20 mouse cellular contexts compared by ENCODE assay signal in the genomic region with DNA sequence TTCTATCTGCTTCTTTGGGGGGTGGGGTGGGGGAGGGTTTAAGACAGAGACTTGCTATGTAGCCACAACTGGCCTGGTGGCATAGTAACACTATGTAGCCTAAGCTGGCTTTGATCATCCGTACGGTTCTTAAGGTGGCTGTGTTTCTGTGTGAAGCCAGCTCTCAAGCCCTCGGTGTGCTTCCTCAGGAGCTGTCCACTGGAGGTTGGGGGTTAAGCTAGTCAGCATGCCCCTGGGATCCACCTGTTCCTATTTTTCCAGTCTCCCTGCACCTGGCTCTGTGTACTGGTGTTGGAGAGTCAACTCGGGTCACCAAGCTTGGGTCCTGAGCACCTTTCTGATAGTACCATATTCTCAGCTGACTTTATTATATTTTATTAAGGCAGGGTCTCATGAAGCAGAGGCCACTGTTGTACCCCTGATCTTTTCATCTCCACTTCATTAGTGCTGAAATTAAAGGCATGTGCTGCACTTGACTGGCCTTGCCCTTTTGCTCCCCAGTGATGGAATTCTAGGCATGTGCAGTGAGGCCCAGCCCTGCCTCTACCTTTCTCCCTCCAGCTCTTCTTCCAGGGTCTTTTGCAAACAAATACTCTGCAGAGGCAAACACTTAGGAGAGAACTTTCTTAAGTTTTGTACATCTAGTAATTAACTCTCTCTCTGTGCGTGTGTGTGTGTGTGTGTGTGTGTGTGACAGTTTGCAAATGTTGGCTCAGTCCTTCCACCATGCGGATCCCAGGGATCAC. TPM values are rescaled to one million over a fixed set of nuclear protein-coding genes. Genes with fewer than 3 reads are reported as not detected.
DNase-seq lines count a peak whose midpoint lies in the region; ATAC-seq and TF ChIP-seq lines count a peak whose summit lies in the region.
"Had no signal": no experiment of that assay in that cellular context is flagged by ENCODE, and none has a peak within 500 bp of the region (broad histone marks: within the 10 kb centered on the region; RNA-seq: fewer than 3 reads in every experiment).

No protein-coding gene starts in this region.

- no peak overlapping the region for H3K4me3 ChIP-seq in forebrain, postnatal 0 days (ENCODE audit: low read depth, low read length)
- H3K4me3 ChIP-seq in forebrain, embryonic 11.5 days (ENCODE audit: low read depth, low read length) = no peak overlapping the region
- H3K4me3 ChIP-seq in lung, embryonic 14.5 days (ENCODE audit: low read depth, low read length) = no peak overlapping the region
- H3K4me3 ChIP-seq in lung, adult 2 months (replicated peaks; ENCODE audit: extremely low read depth, low read depth, low read length) = no peak overlapping the region
- no peak overlapping the region for H3K4me3 ChIP-seq in kidney, embryonic 14.5 days (ENCODE audit: low read length)
- H3K4me3 ChIP-seq in intestine, embryonic 15.5 days (replicated peaks) = no peak overlapping the region
- H3K4me3 ChIP-seq: limb, embryonic 10.5 days; liver, embryonic 15.5 days; midbrain, embryonic 12.5 days had no signal

- H3K36me3 ChIP-seq in forebrain, postnatal 0 days (ENCODE audit: insufficient read depth) = peaks cover 4% of the 10 kb centered on the region; the same call in 1 of the 2 replicates
- H3K36me3 ChIP-seq in forebrain, embryonic 11.5 days (ENCODE audit: control insufficient read depth, insufficient read depth, low read length) = no peaks in the 10 kb centered on the region
- H3K36me3 ChIP-seq in lung, embryonic 14.5 days (ENCODE audit: insufficient read depth) = no peaks in the 10 kb centered on the region
- H3K36me3 ChIP-seq in kidney, embryonic 14.5 days (ENCODE audit: control insufficient read depth, insufficient read depth, low read length) = no peaks in the 10 kb centered on the region
- no peaks in the 10 kb centered on the region for H3K36me3 ChIP-seq in intestine, embryonic 15.5 days
- H3K36me3 ChIP-seq: limb, embryonic 10.5 days; liver, embryonic 15.5 days; midbrain, embryonic 12.5 days had no signal

- 77% methylated on average over 6 of the region's 6 CpGs for WGBS in forebrain, postnatal 0 days
- WGBS in forebrain, embryonic 11.5 days = 75% methylated on average over 6 of the region's 6 CpGs
- 38% methylated on average over 6 of the region's 6 CpGs for WGBS in lung, embryonic 14.5 days
- 62% methylated on average over 6 of the region's 6 CpGs for WGBS in lung, adult 2 months
- WGBS in kidney, embryonic 14.5 days = 58% methylated on average over 6 of the region's 6 CpGs
- WGBS in intestine, embryonic 15.5 days = 52% methylated on average over 6 of the region's 6 CpGs

- peak; percentile 34; the same call in 1 of the 2 replicates for ATAC-seq in forebrain, postnatal 0 days
- ATAC-seq in forebrain, embryonic 11.5 days (replicated peaks; ENCODE audit: low FRiP score) = no peak
- peak; percentile 38; the same call in 1 of the 2 replicates for ATAC-seq in lung, embryonic 14.5 days (ENCODE audit: insufficient read depth)
- no peak for ATAC-seq in kidney, embryonic 14.5 days (ENCODE audit: low FRiP score, low TSS enrichment)
- no peak for ATAC-seq in intestine, embryonic 15.5 days

- H3K9me3 ChIP-seq in forebrain, postnatal 0 days (ENCODE audit: low read length) = no peaks in the 10 kb centered on the region
- no peaks in the 10 kb centered on the region for H3K9me3 ChIP-seq in forebrain, embryonic 11.5 days (ENCODE audit: control insufficient read depth, low read length)
- H3K9me3 ChIP-seq in lung, embryonic 14.5 days (ENCODE audit: low read depth, low read length) = no peaks in the 10 kb centered on the region
- no peaks in the 10 kb centered on the region for H3K9me3 ChIP-seq in kidney, embryonic 14.5 days (ENCODE audit: control insufficient read depth, low read length)
- H3K9me3 ChIP-seq in intestine, embryonic 15.5 days = no peaks in the 10 kb centered on the region
- H3K9me3 ChIP-seq: limb, embryonic 10.5 days; liver, embryonic 15.5 days; midbrain, embryonic 12.5 days had no signal

- H3K4me2 ChIP-seq in forebrain, postnatal 0 days (ENCODE audit: low read depth) = no peak overlapping the region
- no peak overlapping the region for H3K4me2 ChIP-seq in forebrain, embryonic 11.5 days (ENCODE audit: low read depth, low read length, severe bottlenecking)
- H3K4me2 ChIP-seq in lung, embryonic 14.5 days = no peak overlapping the region
- no peak overlapping the region for H3K4me2 ChIP-seq in kidney, embryonic 14.5 days (replicated peaks; ENCODE audit: low read depth, low read length)
- no peak overlapping the region for H3K4me2 ChIP-seq in intestine, embryonic 15.5 days (replicated peaks)
- H3K4me2 ChIP-seq: liver, embryonic 15.5 days; midbrain, embryonic 12.5 days had no signal

- no peaks in the 10 kb centered on the region for H3K4me1 ChIP-seq in forebrain, postnatal 0 days (ENCODE audit: insufficient read depth)
- H3K4me1 ChIP-seq in forebrain, embryonic 11.5 days (replicated peaks; ENCODE audit: control insufficient read depth, insufficient read depth, low read length) = no peaks in the 10 kb centered on the region
- H3K4me1 ChIP-seq in lung, embryonic 14.5 days (ENCODE audit: insufficient read depth) = no peaks in the 10 kb centered on the region
- H3K4me1 ChIP-seq in lung, adult 2 months (ENCODE audit: control insufficient read depth, insufficient read depth, low read length) = no peaks in the 10 kb centered on the region
- no peaks in the 10 kb centered on the region for H3K4me1 ChIP-seq in kidney, embryonic 14.5 days (ENCODE audit: control insufficient read depth, insufficient read depth, low read length)
- 0 out of 2 replicates have a peak, but pooled peaks cover 5% of the 10 kb centered on the region for H3K4me1 ChIP-seq in intestine, embryonic 15.5 days (replicated peaks)
- H3K4me1 ChIP-seq: liver, embryonic 15.5 days; midbrain, embryonic 12.5 days had no signal

- DNase-seq in forebrain, postnatal 0 days = no peak
- DNase-seq in forebrain, embryonic 11.5 days (ENCODE audit: low spot score) = no peak
- no peak for DNase-seq in lung, embryonic 14.5 days
- no peak for DNase-seq in lung, adult 2 months
- DNase-seq in right cerebral cortex, postnatal 14 days = no peak
- DNase-seq in frontal cortex, postnatal 36 days (ENCODE audit: low spot score in 2 of 2) = no peak
- DNase-seq: adrenal gland, postnatal 14 days; cerebellum, adult 9-10 months; heart, postnatal 4 days; right cerebral cortex, postnatal 25 days had no signal

- 0 out of 2 replicates have a peak overlapping the region, but pooled peaks have one; percentile 15 for H3K27ac ChIP-seq in forebrain, postnatal 0 days (ENCODE audit: low read depth, low read length)
- no peak overlapping the region for H3K27ac ChIP-seq in forebrain, embryonic 11.5 days (ENCODE audit: low read depth, low read length)
- peak overlapping the region; percentile 67 for H3K27ac ChIP-seq in lung, embryonic 14.5 days (ENCODE audit: low read depth)
- peak overlapping the region; percentile 62 for H3K27ac ChIP-seq in kidney, embryonic 14.5 days (ENCODE audit: low read depth, low read length)
- H3K27ac ChIP-seq in intestine, embryonic 15.5 days = no peak overlapping the region
- H3K27ac ChIP-seq: limb, embryonic 10.5 days; liver, embryonic 15.5 days; midbrain, embryonic 12.5 days had no signal

- H3K27me3 ChIP-seq in forebrain, postnatal 0 days (ENCODE audit: insufficient read depth, low read length) = no peaks in the 10 kb centered on the region
- no peaks in the 10 kb centered on the region for H3K27me3 ChIP-seq in forebrain, embryonic 11.5 days (ENCODE audit: control insufficient read depth, insufficient read depth, low read length)
- no peaks in the 10 kb centered on the region for H3K27me3 ChIP-seq in lung, embryonic 14.5 days (ENCODE audit: insufficient read depth, low read length)
- H3K27me3 ChIP-seq in kidney, embryonic 14.5 days (ENCODE audit: control insufficient read depth, insufficient read depth, low read length) = no peaks in the 10 kb centered on the region
- no peaks in the 10 kb centered on the region for H3K27me3 ChIP-seq in intestine, embryonic 15.5 days (replicated peaks)
- H3K27me3 ChIP-seq: midbrain, embryonic 12.5 days had no signal

- no peak for TF ChIP-seq CTCF in forebrain, postnatal 0 days (IDR thresholded peaks at IDR 0.05; ENCODE audit: low read depth)
- TF ChIP-seq CTCF in lung, embryonic 14.5 days (IDR thresholded peaks at IDR 0.05; ENCODE audit: low read depth) = no peak
- TF ChIP-seq CTCF in lung, adult 2 months (IDR thresholded peaks at IDR 0.05; ENCODE audit: insufficient read depth, low read length) = no peak

- no peak for TF ChIP-seq POLR2A in lung, adult 2 months (IDR thresholded peaks at IDR 0.05; ENCODE audit: borderline replicate concordance, extremely low read depth, low read depth, low read length)

- H3K9ac ChIP-seq in forebrain, postnatal 0 days = no peak overlapping the region
- no peak overlapping the region for H3K9ac ChIP-seq in forebrain, embryonic 11.5 days (ENCODE audit: low read length)
- no peak overlapping the region for H3K9ac ChIP-seq in lung, embryonic 14.5 days
- no peak overlapping the region for H3K9ac ChIP-seq in kidney, embryonic 14.5 days (ENCODE audit: low read depth, low read length)
- H3K9ac ChIP-seq in intestine, embryonic 15.5 days = no peak overlapping the region
- H3K9ac ChIP-seq: liver, embryonic 15.5 days; midbrain, embryonic 12.5 days had no signal

RNA-seq across cellular contexts. Expression of a gene that starts 9.9 kb away (rescaled TPM):
- total RNA-seq in forebrain, postnatal 0 days (2014; rRNA removed) = 300 and 347 TPM in 2 replicates
- 232 and 259 TPM in 2 replicates for polyA plus RNA-seq in forebrain, postnatal 0 days (2015; fragmentation: Nextera tagmentation; extraction: Ambion mirVana)
- polyA plus RNA-seq in forebrain, embryonic 11.5 days (2014; fragmentation: Nextera tagmentation; extraction: Ambion mirVana) = 476 and 526 TPM in 2 replicates
- 428 and 470 TPM in 2 replicates for polyA plus RNA-seq in lung, embryonic 14.5 days (2014; fragmentation: Nextera tagmentation; extraction: Ambion mirVana)
- 135 and 210 TPM in 2 replicates for polyA plus RNA-seq in lung, adult 2 months (2012; rRNA removed)
- 465 and 546 TPM in 2 replicates for polyA plus RNA-seq in kidney, embryonic 14.5 days (2014; fragmentation: Nextera tagmentation; extraction: Ambion mirVana)
- 303 and 321 TPM in 2 replicates for polyA plus RNA-seq in intestine, embryonic 15.5 days (2015; fragmentation: Nextera tagmentation; extraction: Ambion mirVana)

RNA-seq across cellular contexts. Expression of a gene that starts 22.2 kb away (rescaled TPM):
- 52.4 and 66.6 TPM in 2 replicates for total RNA-seq in forebrain, postnatal 0 days (2014; rRNA removed)
- polyA plus RNA-seq in forebrain, postnatal 0 days (2015; fragmentation: Nextera tagmentation; extraction: Ambion mirVana) = 6.8 and 9.4 TPM in 2 replicates
- 2.2 and 3.0 TPM in 2 replicates for polyA plus RNA-seq in forebrain, embryonic 11.5 days (2014; fragmentation: Nextera tagmentation; extraction: Ambion mirVana)
- 1.1 and 1.3 TPM in 2 replicates for polyA plus RNA-seq in lung, embryonic 14.5 days (2014; fragmentation: Nextera tagmentation; extraction: Ambion mirVana)
- 2.5 and 3.4 TPM in 2 replicates for polyA plus RNA-seq in lung, adult 2 months (2012; rRNA removed)
- 0.89 and 1.1 TPM in 2 replicates for polyA plus RNA-seq in kidney, embryonic 14.5 days (2014; fragmentation: Nextera tagmentation; extraction: Ambion mirVana)
- polyA plus RNA-seq in intestine, embryonic 15.5 days (2015; fragmentation: Nextera tagmentation; extraction: Ambion mirVana) = 0.21 and 0.27 TPM in 2 replicates
- total RNA-seq: CH12.LX; gastrocnemius, adult 18-20 months had no signal
- polyA plus RNA-seq: liver, embryonic 15.5 days; thymus, postnatal 0 days had no signal

RNA-seq across cellular contexts. Expression of a gene that starts 29.7 kb away (rescaled TPM):
- total RNA-seq in forebrain, postnatal 0 days (2014; rRNA removed) = 161 and 191 TPM in 2 replicates
- 313 and 332 TPM in 2 replicates for polyA plus RNA-seq in forebrain, postnatal 0 days (2015; fragmentation: Nextera tagmentation; extraction: Ambion mirVana)
- 203 and 220 TPM in 2 replicates for polyA plus RNA-seq in forebrain, embryonic 11.5 days (2014; fragmentation: Nextera tagmentation; extraction: Ambion mirVana)
- 294 and 337 TPM in 2 replicates for polyA plus RNA-seq in lung, embryonic 14.5 days (2014; fragmentation: Nextera tagmentation; extraction: Ambion mirVana)
- 171 and 204 TPM in 2 replicates for polyA plus RNA-seq in lung, adult 2 months (2012; rRNA removed)
- polyA plus RNA-seq in kidney, embryonic 14.5 days (2014; fragmentation: Nextera tagmentation; extraction: Ambion mirVana) = 251 and 292 TPM in 2 replicates
- polyA plus RNA-seq in intestine, embryonic 15.5 days (2015; fragmentation: Nextera tagmentation; extraction: Ambion mirVana) = 328 and 339 TPM in 2 replicates

RNA-seq across cellular contexts. Expression of a gene that starts 32.9 kb away (rescaled TPM):
- 7.3 and 10.1 TPM in 2 replicates for total RNA-seq in forebrain, postnatal 0 days (2014; rRNA removed)
- polyA plus RNA-seq in forebrain, postnatal 0 days (2015; fragmentation: Nextera tagmentation; extraction: Ambion mirVana) = 13.3 and 15.0 TPM in 2 replicates
- 1.6 and 2.6 TPM in 2 replicates for polyA plus RNA-seq in forebrain, embryonic 11.5 days (2014; fragmentation: Nextera tagmentation; extraction: Ambion mirVana)
- 11.6 and 11.7 TPM in 2 replicates for polyA plus RNA-seq in lung, embryonic 14.5 days (2014; fragmentation: Nextera tagmentation; extraction: Ambion mirVana)
- polyA plus RNA-seq in lung, adult 2 months (2012; rRNA removed) = 59.4 and 97.7 TPM in 2 replicates
- 6.9 and 8.2 TPM in 2 replicates for polyA plus RNA-seq in kidney, embryonic 14.5 days (2014; fragmentation: Nextera tagmentation; extraction: Ambion mirVana)
- 40.4 and 40.6 TPM in 2 replicates for polyA plus RNA-seq in intestine, embryonic 15.5 days (2015; fragmentation: Nextera tagmentation; extraction: Ambion mirVana)

RNA-seq across cellular contexts. Expression of a gene that starts 39.6 kb away (rescaled TPM):
- total RNA-seq in forebrain, postnatal 0 days (2014; rRNA removed) = not detected in 2 replicates
- polyA plus RNA-seq in forebrain, postnatal 0 days (2015; fragmentation: Nextera tagmentation; extraction: Ambion mirVana) = not detected in 2 replicates
- polyA plus RNA-seq in forebrain, embryonic 11.5 days (2014; fragmentation: Nextera tagmentation; extraction: Ambion mirVana) = not detected in 2 replicates
- not detected in 2 replicates for polyA plus RNA-seq in lung, embryonic 14.5 days (2014; fragmentation: Nextera tagmentation; extraction: Ambion mirVana)
- polyA plus RNA-seq in lung, adult 2 months (2012; rRNA removed) = not detected in 2 replicates
- 0.63 TPM in 1 of 2 replicates, not detected in the other for polyA plus RNA-seq in kidney, embryonic 14.5 days (2014; fragmentation: Nextera tagmentation; extraction: Ambion mirVana)
- polyA plus RNA-seq in intestine, embryonic 15.5 days (2015; fragmentation: Nextera tagmentation; extraction: Ambion mirVana) = 1.1 and 1.8 TPM in 2 replicates
- total RNA-seq: adrenal gland, postnatal 14 days; CH12.LX; gastrocnemius, adult 18-20 months; heart, adult 8-10 months; heart, postnatal 4 days had no signal
- polyA plus RNA-seq: intestine, embryonic 14.5 days; limb, embryonic 10.5 days; midbrain, embryonic 12.5 days; thymus, postnatal 0 days had no signal

Comparison
In these comparisons a context has a peak if more than half of its experiments do, and no peak if none do; other contexts are left out.
1. ATAC-seq: peak in forebrain, postnatal 0 days (single experiment) and lung, embryonic 14.5 days (single experiment); none in forebrain, embryonic 11.5 days (single experiment), kidney, embryonic 14.5 days (single experiment) and intestine, embryonic 15.5 days (single experiment).
2. H3K27ac ChIP-seq: peak in forebrain, postnatal 0 days (single experiment), lung, embryonic 14.5 days (single experiment) and kidney, embryonic 14.5 days (single experiment); none in forebrain, embryonic 11.5 days (single experiment) and intestine, embryonic 15.5 days (single experiment).